Mouse (Mus musculus) layer of hippocampus, adult 11-12 months (tissue): ENCODE measurements at regions not wholly inside any gene's neighbourhood (a gene's known extent, or its start where the extent isn't known, plus 50 kb on each side); places are given as distances from the start of the nearest gene placed in this dataset.

Source experiments
- DNase-seq: peaks from one replicate; pipeline ENCODE4 v3.0.0; 2022; ENCODE audit warnings: low spot score

GRCm38 (mm10) chr3:102574320-102574719 lies 104.6 kb downstream of the Ngf start:
- no peak for DNase-seq

DNA sequence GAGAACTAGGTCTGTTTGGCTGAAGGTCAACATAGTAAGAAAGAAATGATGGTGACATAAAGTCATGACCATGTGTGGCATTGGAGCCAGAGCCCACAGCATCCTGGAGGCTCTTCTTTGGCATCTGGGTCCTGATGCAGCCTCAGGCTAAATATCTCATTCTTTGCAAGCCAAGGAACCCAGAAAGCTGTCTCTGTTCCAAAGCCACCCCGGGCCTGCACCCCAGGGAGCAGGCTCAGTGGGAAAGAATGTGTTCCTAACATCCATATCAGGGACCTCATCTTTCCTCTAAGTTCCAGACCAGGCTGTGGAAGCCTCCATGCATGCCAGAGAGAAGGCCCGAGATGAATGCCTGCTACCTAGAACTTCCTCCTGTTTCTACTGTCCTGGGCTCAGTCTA lies 107.2 kb downstream of the Ngf start:
- DNase-seq, result no peak

- DNase-seq, result no peak
These were observed 112.1 kb downstream of the Ngf start for GRCm38 (mm10) chr3:102581830-102582229.

- DNase-seq, result no peak
These were observed 115.4 kb downstream of the Ngf start for GRCm38 (mm10) chr3:102585136-102585535.

DNA sequence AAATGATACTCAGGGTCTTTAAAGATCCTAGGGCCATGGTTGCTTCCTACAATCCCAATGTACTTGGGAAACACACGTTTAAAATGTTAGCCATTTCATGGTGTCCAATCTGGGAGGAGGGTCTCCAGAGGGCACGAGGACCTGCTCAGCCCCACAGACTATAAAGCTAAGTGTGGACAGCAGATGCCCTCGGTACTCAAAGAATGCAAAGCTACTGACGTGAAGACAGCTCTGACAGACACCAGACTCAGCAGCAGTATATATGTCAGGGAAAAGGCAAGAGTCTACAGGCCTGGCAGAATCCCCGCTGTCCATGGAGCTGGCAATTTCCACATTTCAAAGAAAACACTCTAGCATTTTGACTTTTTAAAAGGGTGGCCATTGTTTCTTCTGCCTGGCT lies 116.5 kb downstream of the Ngf start:
- DNase-seq, result no peak

DNA sequence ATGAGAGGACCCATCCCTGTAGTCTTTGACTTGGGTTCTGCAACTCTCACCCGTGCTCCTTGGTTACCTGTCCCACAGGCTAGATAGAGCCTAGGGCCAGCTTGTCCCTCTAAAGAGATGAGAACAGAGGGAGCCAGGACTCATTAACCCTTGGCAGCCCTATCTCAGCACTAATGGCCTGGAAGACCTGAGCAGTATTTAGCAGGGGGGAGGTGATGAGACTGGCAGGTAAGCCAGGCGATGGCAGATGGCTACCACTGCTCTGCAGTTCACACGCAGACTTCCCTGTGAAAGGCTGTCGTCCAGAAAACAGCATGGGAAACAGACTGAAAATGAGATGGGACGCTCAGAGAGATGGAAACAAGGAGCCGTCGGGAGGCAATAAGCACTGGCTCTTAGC lies 122.3 kb downstream of the Ngf start:
- DNase-seq, result no peak

DNA sequence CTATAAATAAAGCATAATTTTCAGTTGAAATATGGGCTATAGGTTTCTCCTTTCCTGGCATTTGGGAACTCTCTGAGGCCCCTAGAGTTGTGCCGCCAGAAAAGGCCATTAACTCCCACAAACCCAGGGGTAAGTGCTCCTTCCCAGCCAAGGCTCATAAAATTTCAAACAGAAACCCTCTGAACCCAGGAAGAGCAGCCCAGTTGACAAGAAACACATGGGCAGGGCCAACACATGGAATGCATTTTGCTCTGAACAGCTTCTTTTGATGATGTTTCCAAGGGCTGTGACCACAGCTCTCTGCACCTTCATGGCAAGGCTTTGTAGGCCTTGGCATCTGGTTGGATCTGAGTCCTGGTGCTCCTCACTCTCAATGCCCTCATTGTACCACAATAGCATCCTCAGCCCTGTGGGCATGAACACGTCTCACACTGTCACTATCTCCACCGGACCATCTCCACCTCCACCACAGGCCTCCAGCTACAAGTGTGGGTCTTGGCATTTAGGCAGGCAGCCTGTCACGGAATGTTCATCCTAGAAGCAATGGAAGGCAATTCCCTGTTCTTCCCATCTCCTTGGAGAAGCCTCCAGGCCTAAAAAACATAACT lies 127.3 kb downstream of the Ngf start:
- DNase-seq, result no peak

GRCm38 (mm10) chr3:102599061-102599460 lies 129.3 kb downstream of the Ngf start:
- DNase-seq, result no peak

- no peak for DNase-seq
These were observed 131.6 kb upstream of the Tspan2 start for GRCm38 (mm10) chr3:102602766-102603165.

DNA sequence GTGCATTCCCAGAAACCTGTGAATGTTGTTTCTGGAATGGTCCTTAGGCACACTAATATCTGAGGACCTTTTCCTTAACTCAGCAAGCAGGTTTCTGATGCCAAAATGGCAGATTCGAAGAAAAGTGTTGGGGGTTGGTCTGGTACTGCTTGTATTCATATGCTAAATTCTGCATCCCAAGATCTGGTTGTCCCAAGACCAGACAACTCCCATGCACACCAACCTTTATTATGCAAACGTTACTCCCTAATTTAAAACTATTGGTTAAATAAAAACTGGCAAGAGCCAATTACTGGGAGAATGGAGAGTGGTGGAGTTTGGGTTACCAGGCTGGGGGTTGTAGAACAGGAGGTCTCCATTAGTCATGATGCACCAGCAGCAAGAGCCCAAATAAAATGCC lies 129.0 kb upstream of the Tspan2 start:
- DNase-seq, result no peak

DNA sequence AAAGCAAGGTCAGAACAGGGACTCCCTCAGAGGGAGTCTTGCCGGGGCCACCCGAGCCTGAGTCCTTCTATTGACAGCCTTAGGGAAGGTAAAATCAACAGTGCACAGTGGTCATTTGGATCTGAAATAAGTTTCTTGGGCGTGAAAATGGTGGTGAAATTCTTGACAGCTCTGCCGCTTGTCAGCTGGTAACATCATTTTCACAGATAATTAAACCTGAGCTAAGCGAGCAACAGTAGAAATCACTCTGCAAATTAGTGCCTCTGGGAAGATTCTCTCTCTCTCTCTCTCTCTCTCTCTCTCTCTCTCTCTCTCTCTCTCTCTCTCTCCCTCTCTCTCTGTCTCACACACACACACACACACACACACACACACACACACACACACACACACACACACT lies 123.4 kb upstream of the Tspan2 start:
- no peak for DNase-seq

DNA sequence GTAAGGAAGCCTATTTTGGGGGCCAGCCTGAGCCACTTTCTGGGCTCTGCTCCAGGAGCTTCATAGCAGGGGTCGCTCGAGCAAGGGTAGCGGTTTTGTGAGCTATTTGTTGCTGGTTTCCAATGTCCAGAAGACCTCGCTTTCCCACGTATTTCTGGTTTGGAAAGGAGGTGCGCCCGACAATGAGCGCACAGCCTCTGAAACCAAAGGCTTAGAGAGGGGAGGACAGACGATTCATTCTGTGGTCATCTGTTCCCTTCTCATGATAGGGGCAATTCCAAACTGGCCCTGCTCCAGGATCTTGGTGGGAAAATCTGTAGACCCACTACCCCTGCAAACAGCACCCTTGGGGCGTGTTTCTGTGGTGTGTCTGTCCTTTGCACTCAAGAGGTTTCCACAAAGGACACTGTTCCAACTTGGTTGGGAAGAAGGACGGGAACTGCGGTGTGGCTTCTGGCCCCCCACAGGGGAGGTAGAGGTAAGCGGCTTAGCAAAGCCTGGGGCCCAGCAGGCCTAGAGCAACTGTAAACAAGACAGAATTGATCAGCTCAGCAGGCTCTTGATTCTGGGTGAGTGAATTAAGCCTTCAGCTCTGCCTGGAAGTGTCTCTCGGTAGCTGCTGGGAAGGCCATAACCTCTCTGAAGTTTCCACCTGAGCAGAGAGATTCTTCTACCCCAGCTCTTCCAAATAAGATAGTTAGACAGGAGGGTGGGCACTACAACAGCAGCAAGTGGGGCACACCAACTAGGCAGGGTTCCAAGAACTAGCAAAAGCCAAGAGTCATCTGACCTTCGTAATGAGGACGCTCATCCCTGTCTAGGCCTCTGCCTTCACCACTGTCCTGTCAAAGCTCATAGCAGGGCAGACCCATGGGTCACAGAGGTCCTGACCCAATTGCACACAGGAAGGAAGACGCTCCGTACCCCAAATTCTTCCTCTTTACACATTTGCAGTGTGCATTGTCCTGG lies 122.6 kb upstream of the Tspan2 start:
- DNase-seq, result no peak

DNA sequence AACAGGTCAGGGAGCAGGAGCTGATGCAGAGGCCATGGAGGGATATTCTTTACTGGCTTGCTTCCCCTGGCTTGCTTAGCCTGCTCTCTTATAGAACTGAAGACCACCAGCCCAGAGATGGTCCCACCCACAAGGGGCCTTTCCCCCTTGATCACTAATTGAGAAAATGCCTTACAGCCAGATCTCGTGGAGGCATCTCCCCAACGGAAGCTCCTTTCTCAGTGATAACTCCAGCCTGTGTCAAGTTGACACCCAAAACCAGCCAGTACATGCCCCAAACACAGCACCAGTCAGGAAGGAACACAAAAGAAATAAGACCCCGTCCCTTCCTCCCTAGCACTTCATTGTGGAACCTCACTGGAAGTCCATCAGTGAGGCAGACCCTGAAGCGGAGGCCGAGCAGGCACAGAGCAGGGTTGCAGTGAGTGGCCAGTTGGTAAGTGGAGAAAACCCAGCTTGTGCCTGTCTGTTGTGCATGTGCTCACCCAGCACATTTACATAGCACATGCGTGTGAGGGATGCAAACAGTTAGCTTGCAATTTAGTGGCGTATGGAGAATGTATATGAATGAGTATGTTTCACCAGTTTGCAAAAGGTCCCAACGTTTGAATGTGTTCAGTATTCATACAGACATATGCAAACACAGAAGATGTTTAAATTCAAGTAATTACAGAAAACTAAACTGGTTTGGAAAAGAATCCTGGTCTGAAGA lies 114.5 kb upstream of the Tspan2 start:
- DNase-seq, result no peak

DNA sequence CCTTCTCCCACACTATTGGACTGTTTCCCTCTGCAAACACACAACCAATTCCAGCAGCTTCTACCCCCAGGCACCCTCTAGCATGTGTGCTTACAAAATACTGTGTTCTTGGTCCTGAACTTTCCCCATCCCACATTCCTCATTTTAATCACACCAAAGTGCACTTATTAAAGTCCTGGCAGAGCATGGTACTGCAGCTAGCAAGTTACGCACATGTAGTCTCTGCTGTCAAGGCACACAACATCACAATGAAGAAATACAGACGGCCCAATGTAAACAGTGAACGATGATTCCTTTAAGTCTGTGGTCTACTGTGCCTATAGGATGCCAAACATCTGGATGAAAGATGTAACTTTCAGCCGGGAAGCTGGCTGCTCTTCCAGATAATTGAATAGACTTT lies 98.3 kb upstream of the Tspan2 start:
- DNase-seq, result no peak

DNA sequence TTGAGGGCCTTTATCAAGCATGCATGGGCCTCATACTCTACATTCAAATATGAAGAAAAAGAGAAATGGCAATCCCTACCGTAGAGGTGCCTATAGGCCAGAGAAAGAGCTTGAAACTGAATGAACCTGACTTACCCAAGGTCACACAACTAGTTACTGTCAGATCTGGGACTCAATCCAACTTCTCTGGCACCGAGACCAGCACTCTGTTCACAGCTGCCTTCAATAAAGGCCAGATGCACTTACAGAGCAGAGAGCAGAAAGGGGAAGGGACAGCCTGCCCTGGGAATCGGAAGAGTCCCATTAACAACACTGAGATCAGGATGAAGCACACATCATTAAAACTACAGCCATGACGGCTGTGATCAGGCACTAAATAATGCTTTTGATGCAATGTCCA lies 97.7 kb upstream of the Tspan2 start:
- no peak for DNase-seq

DNA sequence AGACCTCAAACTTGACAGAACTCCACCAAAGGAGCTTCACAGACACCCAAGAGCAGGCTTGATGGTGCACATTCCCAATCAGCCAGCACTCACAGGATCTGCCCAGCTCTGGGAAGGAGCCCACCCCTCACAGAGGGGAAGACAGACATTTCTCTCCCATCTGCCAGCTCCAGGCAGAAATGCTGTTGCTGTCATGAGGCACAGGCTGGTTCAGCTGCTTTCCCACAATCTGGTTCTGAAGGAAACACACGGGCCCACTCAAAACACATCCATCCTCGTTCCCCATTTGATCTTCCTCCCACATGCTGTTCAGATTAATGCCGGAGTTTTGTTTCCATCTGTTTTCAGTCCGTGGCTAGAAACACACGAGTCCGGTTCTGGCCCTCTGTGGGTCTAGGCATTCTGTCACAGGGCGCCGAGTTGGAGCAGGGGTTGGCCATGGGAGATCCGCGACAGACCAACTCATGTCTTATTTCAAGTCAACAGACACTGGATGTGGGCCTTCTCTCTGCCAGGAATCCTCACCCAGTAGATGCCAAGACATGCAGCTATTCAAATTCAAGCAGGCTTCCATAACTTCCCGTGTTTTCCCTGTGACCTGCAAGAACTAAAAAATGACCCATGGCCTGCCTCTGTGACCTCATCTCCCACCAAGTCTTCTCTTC lies 89.9 kb upstream of the Tspan2 start:
- peak; percentile 53 for DNase-seq

DNA sequence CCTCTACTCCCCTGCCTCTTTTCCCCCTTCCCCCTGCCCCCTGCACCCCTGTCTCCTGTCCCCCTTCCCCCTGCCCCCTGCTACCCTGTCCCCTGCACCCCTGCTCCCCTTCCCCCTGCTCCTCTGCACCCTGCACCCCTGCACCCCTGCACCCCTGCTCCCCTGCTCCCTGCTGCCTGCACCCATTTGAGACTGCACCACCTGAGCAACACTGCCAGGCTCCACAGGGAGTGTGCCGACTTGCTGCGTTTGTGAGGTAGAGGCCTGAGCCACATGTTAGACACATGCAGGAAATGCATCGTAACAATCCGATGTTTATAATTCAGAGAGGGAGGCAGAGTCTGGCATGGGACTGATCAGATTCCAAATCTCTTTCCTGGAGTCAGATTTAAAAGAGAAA lies 85.9 kb upstream of the Tspan2 start:
- DNase-seq, result no peak

GRCm38 (mm10) chr3:102654962-102655361 lies 79.4 kb upstream of the Tspan2 start:
- DNase-seq, result no peak

GRCm38 (mm10) chr3:102657116-102657515 lies 77.2 kb upstream of the Tspan2 start:
- DNase-seq, result no peak

DNA sequence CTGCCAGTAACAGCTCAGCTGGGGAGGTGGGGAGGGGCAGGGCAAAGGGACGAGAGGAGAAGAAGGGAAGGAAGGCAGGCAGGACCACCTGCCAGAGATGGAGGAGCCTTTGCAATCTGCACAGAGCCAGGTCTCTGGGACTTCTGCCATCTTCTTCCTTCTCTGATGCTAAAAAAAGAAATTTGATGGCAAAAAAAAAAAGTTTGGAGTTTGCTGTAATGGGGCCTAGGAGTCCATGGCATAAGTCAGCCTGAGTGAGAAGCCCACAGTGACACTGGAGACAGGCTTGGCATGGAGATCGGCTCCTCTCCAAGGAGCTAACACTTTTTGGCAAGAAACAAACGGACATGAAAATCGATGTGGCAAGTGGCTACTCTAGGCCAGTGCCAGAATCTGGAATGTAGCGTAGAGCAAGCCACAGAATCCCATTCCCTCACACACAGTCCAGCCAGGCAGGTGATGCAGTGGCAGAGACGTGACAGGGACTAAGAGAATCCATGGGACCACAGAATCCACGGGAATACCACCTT lies 76.7 kb upstream of the Tspan2 start:
- no peak for DNase-seq

DNA sequence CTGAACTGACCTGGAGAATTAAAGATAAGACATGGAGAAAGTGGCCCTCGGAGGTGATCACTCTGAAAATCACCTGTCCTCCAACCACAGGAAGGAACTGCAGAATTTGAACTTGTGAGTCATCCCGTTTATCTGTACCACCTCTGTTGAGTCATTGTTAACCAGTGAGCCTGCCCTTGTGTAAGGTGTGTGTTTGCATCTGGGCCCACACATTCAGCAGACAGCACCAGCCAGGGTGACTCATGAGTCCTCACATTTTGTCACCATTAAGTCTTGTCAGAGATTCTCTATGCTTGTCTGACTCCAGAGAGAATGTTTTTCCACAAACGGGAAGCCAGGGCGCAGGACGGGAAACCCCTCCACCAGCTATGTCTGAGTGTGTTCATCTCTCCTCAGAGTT lies 75.0 kb upstream of the Tspan2 start:
- no peak for DNase-seq

- no peak for DNase-seq
These were observed 73.0 kb upstream of the Tspan2 start for GRCm38 (mm10) chr3:102661296-102661695.
